Mouse (Mus musculus) ZHBTc4 (cell line): Measurements from ENCODE around the gene Olfr743.

Source experiments
- DNase-seq: peaks from one replicate; pipeline ENCODE4 v3.0.0-alpha.2; 2011; ENCODE audit warnings: low read depth, low spot score

Gene Olfr743

GRCm38 (mm10) chr14:50521539-50521938, at the start of gene Olfr743:
Gene Olfr743 (plus strand): TSS chr14:50521839.
- no peak for DNase-seq

GRCm38 (mm10) chr14:50472438-50472837, 49.2 kb upstream of the Olfr743 start, which contains the start of gene Olfr741:
Gene Olfr741 (plus strand): TSS chr14:50472738.
- DNase-seq = no peak

GRCm38 (mm10) chr14:50478406-50478805, 43.2 kb upstream of the Olfr743 start:
- DNase-seq = no peak

GRCm38 (mm10) chr14:50503300-50503699, 18.3 kb upstream of the Olfr743 start, which contains the start of gene Olfr742:
Gene Olfr742 (plus strand): TSS chr14:50503600.
- no peak for DNase-seq

GRCm38 (mm10) chr14:50552734-50553133, 31.1 kb downstream of the Olfr743 start:
- DNase-seq = no peak

- DNase-seq = peak; percentile 77
These were observed 51.4 kb downstream of the Olfr743 start for GRCm38 (mm10) chr14:50573056-50573455.
